ENCODE assay signal across 8 mouse cellular contexts in the genomic region with DNA sequence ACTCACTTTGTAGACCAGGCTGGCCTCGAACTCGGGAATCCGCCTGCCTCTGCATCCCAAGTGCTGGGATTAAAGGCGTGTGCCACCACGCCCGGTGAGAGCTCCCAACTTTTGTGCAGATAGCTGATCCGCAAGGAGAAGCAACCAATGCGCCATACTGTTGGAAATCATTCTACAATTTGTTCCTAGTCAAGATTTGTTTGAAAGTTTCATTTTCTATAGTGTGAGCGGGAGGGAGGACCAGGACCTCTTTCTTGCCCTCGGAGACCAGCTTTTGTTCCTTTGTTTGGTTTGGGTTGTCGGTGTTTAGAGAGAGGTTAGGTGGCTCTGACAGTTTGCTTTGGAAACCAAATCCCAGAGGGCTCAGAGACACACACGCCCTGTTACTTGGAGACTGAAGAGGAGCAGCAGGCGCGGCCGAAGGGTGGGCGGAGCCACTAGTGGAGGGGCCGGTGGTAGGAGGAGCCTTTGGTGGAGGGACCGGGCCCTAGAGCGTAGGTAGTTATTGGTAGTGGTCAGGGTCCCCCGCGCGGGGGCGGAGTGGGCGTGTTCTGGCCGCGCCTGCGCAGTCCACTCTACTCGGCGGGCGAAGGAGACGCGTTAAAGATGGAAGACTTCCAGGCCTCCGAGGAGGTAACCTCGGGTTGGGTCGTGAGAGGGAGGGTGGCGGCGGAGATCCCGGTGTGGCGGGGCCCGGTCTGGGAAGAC. TPM values are rescaled to one million over a fixed set of nuclear protein-coding genes. Genes with fewer than 3 reads are reported as not detected.
A peak's percentile ranks its signal among the peaks of the same experiment; 100 is the strongest.
DNase-seq lines count a peak whose midpoint lies in the region; ATAC-seq lines count a peak whose summit lies in the region.
"Not testable (repeated sequence)": the region's sequence is repeated elsewhere in the genome, so short reads cannot be mapped to it uniquely, and the experiment has no call there.

A gene (plus strand): TSS at position 468 of the 708 bp plus-strand sequence.

- H3K27ac ChIP-seq in brown adipose tissue, adult 24 weeks (replicated peaks; ENCODE audit: low read depth, low read length), result 0 out of 2 replicates have a peak within 1 kb of the TSS, but pooled peaks have one; percentile 70
- H3K27ac ChIP-seq in heart, embryonic 15.5 days, result peak within 1 kb of the TSS; percentile 70
- H3K27ac ChIP-seq in liver, embryonic 15.5 days (replicated peaks); neural tube, embryonic 11.5 days (ENCODE audit: low read depth, low read length): not testable (repeated sequence)

- not testable (repeated sequence) for H3K27me3 ChIP-seq in heart, embryonic 15.5 days; liver, embryonic 15.5 days; neural tube, embryonic 11.5 days (ENCODE audit: control insufficient read depth, insufficient read depth, low read length)

- H3K9me3 ChIP-seq in heart, embryonic 15.5 days (replicated peaks); liver, embryonic 15.5 days (replicated peaks); neural tube, embryonic 11.5 days (ENCODE audit: control insufficient read depth, low read length): not testable (repeated sequence)

- H3K4me1 ChIP-seq in brown adipose tissue, adult 24 weeks (ENCODE audit: control insufficient read depth, insufficient read depth, insufficient read length, low read length); heart, embryonic 15.5 days (replicated peaks); liver, embryonic 15.5 days (replicated peaks); neural tube, embryonic 11.5 days (ENCODE audit: control insufficient read depth, insufficient read depth, low read length): not testable (repeated sequence)

- 13% methylated on average over 28 of the region's 40 CpGs for WGBS in heart, embryonic 15.5 days
- 11% methylated on average over 33 of the region's 40 CpGs for WGBS in liver, embryonic 15.5 days (ENCODE audit: insufficient replicate concordance)
- 10% methylated on average over 24 of the region's 40 CpGs for WGBS in neural tube, embryonic 11.5 days

- peak within 1 kb of the TSS; percentile 58 for H3K4me2 ChIP-seq in heart, embryonic 15.5 days
- H3K4me2 ChIP-seq in liver, embryonic 15.5 days, result peak within 1 kb of the TSS; percentile 57
- H3K4me2 ChIP-seq in neural tube, embryonic 11.5 days (ENCODE audit: low read depth), result 0 out of 2 replicates have a peak within 1 kb of the TSS, but pooled peaks have one; percentile 24

- H3K4me3 ChIP-seq in brown adipose tissue, adult 24 weeks (ENCODE audit: insufficient read depth, low read depth, low read length), result peak within 1 kb of the TSS; percentile 70
- peak within 1 kb of the TSS; percentile 47 for H3K4me3 ChIP-seq in heart, embryonic 15.5 days
- H3K4me3 ChIP-seq in liver, embryonic 15.5 days (replicated peaks), result peak within 1 kb of the TSS; percentile 46
- 0 out of 2 replicates have a peak within 1 kb of the TSS, but pooled peaks have one; percentile 13 for H3K4me3 ChIP-seq in neural tube, embryonic 11.5 days (ENCODE audit: low read depth, low read length)

- not testable (repeated sequence) for H3K36me3 ChIP-seq in heart, embryonic 15.5 days; liver, embryonic 15.5 days (replicated peaks); neural tube, embryonic 11.5 days (ENCODE audit: control insufficient read depth, insufficient read depth, low read length)

- peak; percentile 4 for DNase-seq in fat pad, adult 2 months (ENCODE audit: extremely low read depth, low read depth, low spot score)
- peak; percentile 86 for DNase-seq in kidney, postnatal 14 days
- DNase-seq in neural tube, embryonic 11.5 days (ENCODE audit: low spot score), result peak; percentile 85
- DNase-seq in telencephalon, adult 2 months (ENCODE audit: low read depth, low spot score), result peak; percentile 21

- ATAC-seq in CD4-positive, CD25-positive, alpha-beta regulatory T cell, adult 4 months, result peak; percentile 89
- peak; percentile 99 for ATAC-seq in heart, embryonic 15.5 days (replicated peaks; ENCODE audit: insufficient number of reproducible peaks, insufficient read depth, low FRiP score, low read depth)
- peak; percentile 94 for ATAC-seq in liver, embryonic 15.5 days (ENCODE audit: insufficient read depth)
- peak; percentile 97 for ATAC-seq in neural tube, embryonic 11.5 days (ENCODE audit: insufficient read depth, low FRiP score, low TSS enrichment)

- H3K9ac ChIP-seq in heart, embryonic 15.5 days; liver, embryonic 15.5 days; neural tube, embryonic 11.5 days (ENCODE audit: low read length): not testable (repeated sequence)

RNA-seq across cellular contexts. Expression of the gene that starts here (rescaled TPM):
- polyA plus RNA-seq in CD4-positive, CD25-positive, alpha-beta regulatory T cell, adult 4 months (2017; shearing (Covaris generic)), result 10 to 100 TPM; 34.1 to 36.6 TPM
- polyA plus RNA-seq in brown adipose tissue, adult 24 weeks (2012; ENCODE audit: insufficient read depth, insufficient read length, missing spikeins), result 0.88 TPM in 1 of 2 replicates, not detected in the other
- polyA plus RNA-seq in heart, embryonic 15.5 days (2015; fragmentation: Nextera tagmentation; extraction: Ambion mirVana), result 24.3 and 25.7 TPM in 2 replicates
- 6.6 and 6.9 TPM in 2 replicates for polyA plus RNA-seq in liver, embryonic 15.5 days (2015; fragmentation: Nextera tagmentation; extraction: Ambion mirVana)
- polyA plus RNA-seq in neural tube, embryonic 11.5 days (2014; fragmentation: Nextera tagmentation; extraction: Ambion mirVana), result 29.8 and 39.6 TPM in 2 replicates

Comparison
In these comparisons a context has a peak if more than half of its experiments do, and no peak if none do; other contexts are left out.
1. H3K4me3 ChIP-seq: peak in every context shown above with its lines; median percentile 70 in brown adipose tissue, adult 24 weeks; 47 in heart, embryonic 15.5 days; 46 in liver, embryonic 15.5 days; 13 in neural tube, embryonic 11.5 days.
2. DNase-seq: peak in every context shown above with its lines; median percentile 86 in kidney, postnatal 14 days; 85 in neural tube, embryonic 11.5 days; 21 in telencephalon, adult 2 months; 4 in fat pad, adult 2 months.